Mouse (Mus musculus): ENCODE measurements around the gene Psmb5. TPM values are rescaled to one million over a fixed set of nuclear protein-coding genes. Genes with fewer than 3 reads are reported as not detected.

Psmb5 gene
- polyA plus RNA-seq, 1 experiment from 2014 or later, result 395 TPM

- peak overlapping the region; percentile 97 for H3K27ac ChIP-seq (ENCODE audit: low read length)
- no peaks in the 10 kb centered on the region for H3K27me3 ChIP-seq (replicated peaks; ENCODE audit: control insufficient read depth, insufficient read depth, low read length)
- H3K9ac ChIP-seq (ENCODE audit: low read depth, low read length), result peak overlapping the region; percentile 89
- under 1% methylated on average over 46 of the region's 46 CpGs for WGBS
- H3K4me1 ChIP-seq (ENCODE audit: control insufficient read depth, insufficient read depth, low read length), result peaks cover 6% of the 10 kb centered on the region; the same call in 1 of the 2 replicates
- H3K9me3 ChIP-seq (ENCODE audit: control insufficient read depth, low read length), result no peaks in the 10 kb centered on the region
- H3K4me3 ChIP-seq (ENCODE audit: low read length), result peak overlapping the region; percentile 77
- H3K36me3 ChIP-seq (ENCODE audit: control insufficient read depth, insufficient read depth, low read length), result no peaks in the 10 kb centered on the region
- ATAC-seq, result peak; percentile 99
- H3K4me2 ChIP-seq (ENCODE audit: low read depth, low read length), result peak overlapping the region; percentile 50
These were observed 14.7 kb downstream of the Psmb5 start for GRCm38 (mm10) chr14:54603038-54603654.

GRCm38 (mm10) chr14:54602613-54603012 lies 15.2 kb downstream of the Psmb5 start:
- Histone ChIP-seq H3K4me1 (ENCODE audit: control insufficient read depth, insufficient read depth, low read length) (peaks cover 6% of the 10 kb centered on the region; the same call in 1 of the 2 replicates), H3K9ac (ENCODE audit: low read depth, low read length) (peak overlapping the region; percentile 89), H3K4me2 (ENCODE audit: low read depth, low read length) (peak overlapping the region; percentile 50), H3K36me3 (ENCODE audit: control insufficient read depth, insufficient read depth, low read length) (no peaks in the 10 kb centered on the region), H3K9me3 (ENCODE audit: control insufficient read depth, low read length) (no peaks in the 10 kb centered on the region), H3K27ac (ENCODE audit: low read length) (peak overlapping the region; percentile 97), H3K4me3 (ENCODE audit: low read length) (peak overlapping the region; percentile 77), H3K27me3 (replicated peaks; ENCODE audit: control insufficient read depth, insufficient read depth, low read length) (no peaks in the 10 kb centered on the region)
- ATAC-seq, result peak; percentile 8
- whole genome bisulfite sequencing, result 38% methylated on average over 4 of the region's 4 CpGs

- Histone ChIP-seq H3K4me3 (ENCODE audit: low read length) (no peak overlapping the region), H3K36me3 (ENCODE audit: control insufficient read depth, insufficient read depth, low read length) (no peaks in the 10 kb centered on the region), H3K4me2 (ENCODE audit: low read depth, low read length) (no peak overlapping the region), H3K27me3 (replicated peaks; ENCODE audit: control insufficient read depth, insufficient read depth, low read length) (no peaks in the 10 kb centered on the region), H3K9me3 (ENCODE audit: control insufficient read depth, low read length) (no peaks in the 10 kb centered on the region), H3K4me1 (ENCODE audit: control insufficient read depth, insufficient read depth, low read length) (peaks cover 6% of the 10 kb centered on the region; the same call in 1 of the 2 replicates), H3K27ac (ENCODE audit: low read length) (no peak overlapping the region), H3K9ac (ENCODE audit: low read depth, low read length) (no peak overlapping the region)
- no peak for ATAC-seq
- 63% methylated on average over 2 of the region's 2 CpGs for WGBS
These were observed 16.2 kb downstream of the Psmb5 start for GRCm38 (mm10) chr14:54601601-54602000.

GRCm38 (mm10) chr14:54597084-54597483 lies 20.7 kb downstream of the Psmb5 start:
- H3K36me3 ChIP-seq (ENCODE audit: control insufficient read depth, insufficient read depth, low read length), result no peaks in the 10 kb centered on the region; the same call in 1 of the 2 replicates
- WGBS, result 75% methylated on average over 7 of the region's 7 CpGs
- no peak overlapping the region for H3K9ac ChIP-seq (ENCODE audit: low read depth, low read length)
- no peaks in the 10 kb centered on the region for H3K4me1 ChIP-seq (ENCODE audit: control insufficient read depth, insufficient read depth, low read length)
- no peak for ATAC-seq
- no peak overlapping the region for H3K4me2 ChIP-seq (ENCODE audit: low read depth, low read length)
- H3K27me3 ChIP-seq (replicated peaks; ENCODE audit: control insufficient read depth, insufficient read depth, low read length), result no peaks in the 10 kb centered on the region
- no peak overlapping the region for H3K4me3 ChIP-seq (ENCODE audit: low read length)
- H3K9me3 ChIP-seq (ENCODE audit: control insufficient read depth, low read length), result no peaks in the 10 kb centered on the region
- H3K27ac ChIP-seq (ENCODE audit: low read length), result no peak overlapping the region

GRCm38 (mm10) chr14:54594631-54595414 lies 23.0 kb downstream of the Psmb5 start:
- WGBS, result 72% methylated on average over 27 of the region's 28 CpGs
- Histone ChIP-seq H3K9ac (ENCODE audit: low read depth, low read length) (no peak overlapping the region), H3K4me3 (ENCODE audit: low read length) (no peak overlapping the region), H3K9me3 (ENCODE audit: control insufficient read depth, low read length) (no peaks in the 10 kb centered on the region), H3K4me2 (ENCODE audit: low read depth, low read length) (no peak overlapping the region), H3K36me3 (ENCODE audit: control insufficient read depth, insufficient read depth, low read length) (no peaks in the 10 kb centered on the region; the same call in 1 of the 2 replicates), H3K4me1 (ENCODE audit: control insufficient read depth, insufficient read depth, low read length) (no peaks in the 10 kb centered on the region), H3K27me3 (replicated peaks; ENCODE audit: control insufficient read depth, insufficient read depth, low read length) (no peaks in the 10 kb centered on the region), H3K27ac (ENCODE audit: low read length) (no peak overlapping the region)
- 0 out of 2 replicates have a peak, but pooled peaks have one; percentile 29 for ATAC-seq

- no peak for ATAC-seq
- Histone ChIP-seq H3K4me3 (ENCODE audit: low read length) (no peak overlapping the region), H3K9me3 (ENCODE audit: control insufficient read depth, low read length) (no peaks in the 10 kb centered on the region)
These were observed 23.8 kb downstream of the Psmb5 start for GRCm38 (mm10) chr14:54594055-54594454.

GRCm38 (mm10) chr14:54592319-54592934 lies 25.4 kb downstream of the Psmb5 start:
- H3K9ac ChIP-seq (ENCODE audit: low read depth, low read length), result 0 out of 2 replicates have a peak overlapping the region, but pooled peaks have one; percentile 25
- 0 out of 2 replicates have a peak, but pooled peaks have one; percentile 21 for ATAC-seq
- no peaks in the 10 kb centered on the region; the same call in 1 of the 2 replicates for H3K36me3 ChIP-seq (ENCODE audit: control insufficient read depth, insufficient read depth, low read length)
- H3K4me3 ChIP-seq (ENCODE audit: low read length), result no peak overlapping the region
- no peak overlapping the region for H3K4me2 ChIP-seq (ENCODE audit: low read depth, low read length)
- 55% methylated on average over 10 of the region's 10 CpGs for WGBS
- no peaks in the 10 kb centered on the region for H3K9me3 ChIP-seq (ENCODE audit: control insufficient read depth, low read length)
- no peaks in the 10 kb centered on the region for H3K27me3 ChIP-seq (replicated peaks; ENCODE audit: control insufficient read depth, insufficient read depth, low read length)
- no peak overlapping the region for H3K27ac ChIP-seq (ENCODE audit: low read length)
- no peaks in the 10 kb centered on the region for H3K4me1 ChIP-seq (ENCODE audit: control insufficient read depth, insufficient read depth, low read length)

More at GRCm38 (mm10) chr14:54594055-54594454, 23.8 kb downstream of the Psmb5 start:
- WGBS, result 91% methylated on average over 3 of the region's 3 CpGs
- no peaks in the 10 kb centered on the region for H3K4me1 ChIP-seq (ENCODE audit: control insufficient read depth, insufficient read depth, low read length)
- no peak overlapping the region for H3K9ac ChIP-seq (ENCODE audit: low read depth, low read length)
- H3K27ac ChIP-seq (ENCODE audit: low read length), result no peak overlapping the region
- no peak overlapping the region for H3K4me2 ChIP-seq (ENCODE audit: low read depth, low read length)
- H3K36me3 ChIP-seq (ENCODE audit: control insufficient read depth, insufficient read depth, low read length), result no peaks in the 10 kb centered on the region; the same call in 1 of the 2 replicates
- no peaks in the 10 kb centered on the region for H3K27me3 ChIP-seq (replicated peaks; ENCODE audit: control insufficient read depth, insufficient read depth, low read length)

- no peaks in the 10 kb centered on the region; the same call in 1 of the 2 replicates for H3K36me3 ChIP-seq (ENCODE audit: control insufficient read depth, insufficient read depth, low read length)
- ATAC-seq, result no peak
- H3K27ac ChIP-seq (ENCODE audit: low read length), result no peak overlapping the region
- no peak overlapping the region for H3K4me3 ChIP-seq (ENCODE audit: low read length)
- H3K4me2 ChIP-seq (ENCODE audit: low read depth, low read length), result no peak overlapping the region
- 96% methylated on average over 16 of the region's 16 CpGs for WGBS
- H3K27me3 ChIP-seq (replicated peaks; ENCODE audit: control insufficient read depth, insufficient read depth, low read length), result no peaks in the 10 kb centered on the region
- no peaks in the 10 kb centered on the region for H3K9me3 ChIP-seq (ENCODE audit: control insufficient read depth, low read length)
- no peaks in the 10 kb centered on the region for H3K4me1 ChIP-seq (ENCODE audit: control insufficient read depth, insufficient read depth, low read length)
- H3K9ac ChIP-seq (ENCODE audit: low read depth, low read length), result no peak overlapping the region
These were observed 26.8 kb downstream of the Psmb5 start for GRCm38 (mm10) chr14:54591056-54591455.
